Mouse (Mus musculus): ENCODE measurements around the gene Gm10024. TPM values are rescaled to one million over a fixed set of nuclear protein-coding genes. Genes with fewer than 3 reads are reported as not detected.
"Not testable (repeated sequence)": the region's sequence is repeated elsewhere in the genome, so short reads cannot be mapped to it uniquely, and the experiment has no call there.

The Gm10024 gene
- polyA plus RNA-seq, 1 experiment from 2014 or later: not detected

DNA sequence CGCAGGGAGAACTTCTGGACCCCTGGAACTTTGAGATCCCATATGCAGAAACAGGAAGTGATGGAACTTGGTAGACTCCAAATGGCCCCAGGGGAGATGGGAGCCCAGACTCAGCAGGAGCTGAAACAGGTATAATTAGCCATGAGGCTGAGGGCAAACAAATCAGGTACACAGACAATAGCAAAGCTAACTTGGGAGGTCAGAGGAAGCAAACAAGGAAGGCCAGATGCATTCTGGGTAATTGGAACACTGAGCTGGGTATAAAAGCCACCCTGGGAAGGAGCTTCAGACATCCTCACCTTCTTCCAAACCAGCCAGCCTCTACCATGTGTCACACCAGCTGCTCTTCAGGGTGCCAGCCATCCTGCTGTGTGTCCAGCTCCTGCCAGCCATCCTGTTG lies 9.0 kb downstream of the Gm10024 start, which contains the start of gene Krtap12-1:
Krtap12-1 (plus strand) TSS at position 301 of the 400 bp plus-strand sequence.
- 89% methylated on average over 1 of the region's 1 CpGs for WGBS
- not testable (repeated sequence) for DNase-seq (ENCODE audit: low spot score); H3K4me2 ChIP-seq (ENCODE audit: low read length)

DNA sequence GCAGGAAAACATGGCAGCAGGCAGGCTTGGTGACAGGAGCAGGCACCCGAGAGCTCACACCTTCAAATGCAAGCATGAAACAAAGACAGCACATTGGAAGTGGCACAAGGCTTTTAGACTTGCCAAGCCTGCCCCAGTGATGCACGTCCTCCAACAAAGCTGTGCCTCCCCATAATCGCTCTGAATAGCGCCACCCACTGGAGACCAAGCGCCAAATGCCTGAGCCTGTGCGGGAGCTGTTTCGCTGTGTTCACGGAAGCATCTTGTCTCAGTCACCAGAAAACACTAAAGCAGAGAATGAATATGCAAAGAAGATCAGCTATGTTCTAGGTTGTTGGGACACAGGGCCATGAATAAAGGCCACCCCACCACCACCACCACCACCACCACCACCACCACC lies 13.6 kb downstream of the Gm10024 start:
- no peak overlapping the region for H3K9ac ChIP-seq (ENCODE audit: low read length)
- no peak overlapping the region for H3K4me3 ChIP-seq (ENCODE audit: low read depth, low read length)
- H3K36me3 ChIP-seq (ENCODE audit: control insufficient read depth, insufficient read depth, low read length): no peaks in the 10 kb centered on the region
- H3K27ac ChIP-seq (ENCODE audit: low read depth, low read length): no peak overlapping the region
- ATAC-seq (no peak), DNase-seq (ENCODE audit: low spot score) (no peak)
- no peak overlapping the region for H3K4me2 ChIP-seq (ENCODE audit: low read length)
- no peaks in the 10 kb centered on the region for H3K27me3 ChIP-seq (replicated peaks; ENCODE audit: control insufficient read depth, insufficient read depth, low read length)
- H3K4me1 ChIP-seq (ENCODE audit: control insufficient read depth, insufficient read depth, low read length): no peaks in the 10 kb centered on the region
- H3K9me3 ChIP-seq (replicated peaks; ENCODE audit: control insufficient read depth, low read length): no peaks in the 10 kb centered on the region
- WGBS: 77% methylated on average over 8 of the region's 8 CpGs

More for the DNA sequence above, 9.0 kb downstream of the Gm10024 start, which contains the start of gene Krtap12-1:
- not testable (repeated sequence) for ATAC-seq; H3K4me3 ChIP-seq (ENCODE audit: low read depth, low read length); H3K36me3 ChIP-seq (ENCODE audit: control insufficient read depth, insufficient read depth, low read length); H3K9ac ChIP-seq (ENCODE audit: low read length); H3K27ac ChIP-seq (ENCODE audit: low read depth, low read length); H3K9me3 ChIP-seq (replicated peaks; ENCODE audit: control insufficient read depth, low read length); H3K4me1 ChIP-seq (ENCODE audit: control insufficient read depth, insufficient read depth, low read length); H3K27me3 ChIP-seq (replicated peaks; ENCODE audit: control insufficient read depth, insufficient read depth, low read length)

DNA sequence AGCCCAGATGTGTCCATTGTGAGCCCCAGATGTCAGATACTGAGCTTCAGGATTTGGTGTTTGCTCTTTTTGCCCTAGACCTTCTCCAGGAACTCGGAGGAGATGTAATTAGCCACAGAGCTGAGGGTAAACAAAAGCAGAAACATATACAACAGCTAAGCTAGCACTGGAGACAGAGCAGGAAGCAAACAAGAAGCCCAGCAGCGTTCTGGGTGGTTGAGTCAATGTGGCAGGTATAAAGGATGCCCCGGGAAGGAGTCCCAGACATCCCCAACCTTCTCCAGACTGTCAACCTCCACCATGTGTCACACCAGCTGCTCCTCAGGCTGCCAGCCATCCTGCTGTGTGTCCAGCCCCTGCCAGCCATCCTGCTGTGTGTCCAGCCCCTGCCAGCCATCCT lies 14.9 kb downstream of the Gm10024 start, which contains the start of gene Gm10100:
Gm10100 (plus strand) TSS at position 301 of the 400 bp plus-strand sequence.
- WGBS: 33% methylated on average over 3 of the region's 3 CpGs

DNA sequence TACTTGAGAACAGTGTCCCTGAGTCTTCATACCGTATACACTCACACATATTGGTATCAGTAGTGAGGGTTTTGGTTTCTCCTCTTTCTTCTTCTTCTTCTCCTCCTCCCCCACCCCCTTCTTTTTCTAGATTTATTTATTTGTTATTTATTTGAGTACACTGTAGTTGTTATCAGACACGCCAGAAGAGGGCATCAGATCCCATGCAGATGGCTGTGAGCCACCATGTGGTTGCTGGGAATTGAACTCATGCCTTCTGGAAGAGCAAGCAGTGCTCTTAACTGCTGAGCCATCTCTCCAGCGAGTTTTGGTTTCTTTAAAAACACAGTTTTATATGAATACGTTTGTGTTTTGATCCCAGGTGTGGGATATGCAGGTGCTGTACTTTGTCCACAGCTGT lies 17.0 kb downstream of the Gm10024 start:
- H3K36me3 ChIP-seq (ENCODE audit: control insufficient read depth, insufficient read depth, low read length): no peaks in the 10 kb centered on the region
- no peaks in the 10 kb centered on the region for H3K9me3 ChIP-seq (replicated peaks; ENCODE audit: control insufficient read depth, low read length)
- no peaks in the 10 kb centered on the region for H3K27me3 ChIP-seq (replicated peaks; ENCODE audit: control insufficient read depth, insufficient read depth, low read length)
- H3K4me2 ChIP-seq (ENCODE audit: low read length): no peak overlapping the region
- WGBS: 58% methylated on average over 4 of the region's 4 CpGs
- ATAC-seq (no peak), DNase-seq (ENCODE audit: low spot score) (no peak)
- no peak overlapping the region for H3K27ac ChIP-seq (ENCODE audit: low read depth, low read length)
- H3K4me1 ChIP-seq (ENCODE audit: control insufficient read depth, insufficient read depth, low read length): no peaks in the 10 kb centered on the region
- no peak overlapping the region for H3K4me3 ChIP-seq (ENCODE audit: low read depth, low read length)
- no peak overlapping the region for H3K9ac ChIP-seq (ENCODE audit: low read length)

More for the DNA sequence above, 14.9 kb downstream of the Gm10024 start, which contains the start of gene Gm10100:
- Histone ChIP-seq H3K36me3 (ENCODE audit: control insufficient read depth, insufficient read depth, low read length) (no peaks in the 10 kb centered on the region), H3K9ac (ENCODE audit: low read length) (no peak within 1 kb of the TSS), H3K4me2 (ENCODE audit: low read length) (no peak within 1 kb of the TSS), H3K27ac (ENCODE audit: low read depth, low read length) (no peak within 1 kb of the TSS), H3K27me3 (replicated peaks; ENCODE audit: control insufficient read depth, insufficient read depth, low read length) (no peaks in the 10 kb centered on the region), H3K4me3 (ENCODE audit: low read depth, low read length) (no peak within 1 kb of the TSS), H3K4me1 (ENCODE audit: control insufficient read depth, insufficient read depth, low read length) (no peaks in the 10 kb centered on the region), H3K9me3 (replicated peaks; ENCODE audit: control insufficient read depth, low read length) (no peaks in the 10 kb centered on the region)
- DNase-seq (ENCODE audit: low spot score) (no peak), ATAC-seq (no peak)

DNA sequence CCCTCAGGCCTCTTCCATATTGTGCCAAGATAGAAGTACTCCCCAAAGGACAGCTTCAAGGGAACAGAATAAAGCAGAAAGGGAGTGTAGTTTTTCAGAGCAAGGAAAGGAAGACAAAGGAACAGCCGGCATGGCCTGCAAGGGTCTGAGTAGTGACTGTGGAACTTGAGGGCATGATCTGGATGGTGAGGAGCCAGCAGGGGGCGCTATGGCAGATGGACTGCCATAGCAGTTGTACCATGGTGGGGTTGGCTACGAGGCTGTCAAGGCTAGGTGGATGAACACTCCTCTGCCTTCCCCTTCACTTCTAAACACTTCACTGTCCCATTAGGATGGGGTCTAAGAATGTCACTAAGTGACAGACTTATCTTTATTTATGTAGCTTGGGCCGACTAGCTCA lies 18.0 kb downstream of the Gm10024 start:
- Histone ChIP-seq H3K4me1 (ENCODE audit: control insufficient read depth, insufficient read depth, low read length) (no peaks in the 10 kb centered on the region), H3K27me3 (replicated peaks; ENCODE audit: control insufficient read depth, insufficient read depth, low read length) (no peaks in the 10 kb centered on the region), H3K4me3 (ENCODE audit: low read depth, low read length) (no peak overlapping the region), H3K9ac (ENCODE audit: low read length) (no peak overlapping the region), H3K4me2 (ENCODE audit: low read length) (no peak overlapping the region), H3K27ac (ENCODE audit: low read depth, low read length) (no peak overlapping the region), H3K9me3 (replicated peaks; ENCODE audit: control insufficient read depth, low read length) (no peaks in the 10 kb centered on the region), H3K36me3 (ENCODE audit: control insufficient read depth, insufficient read depth, low read length) (no peaks in the 10 kb centered on the region)
- ATAC-seq (no peak), DNase-seq (ENCODE audit: low spot score) (no peak)
- WGBS: 50% methylated on average over 4 of the region's 4 CpGs

DNA sequence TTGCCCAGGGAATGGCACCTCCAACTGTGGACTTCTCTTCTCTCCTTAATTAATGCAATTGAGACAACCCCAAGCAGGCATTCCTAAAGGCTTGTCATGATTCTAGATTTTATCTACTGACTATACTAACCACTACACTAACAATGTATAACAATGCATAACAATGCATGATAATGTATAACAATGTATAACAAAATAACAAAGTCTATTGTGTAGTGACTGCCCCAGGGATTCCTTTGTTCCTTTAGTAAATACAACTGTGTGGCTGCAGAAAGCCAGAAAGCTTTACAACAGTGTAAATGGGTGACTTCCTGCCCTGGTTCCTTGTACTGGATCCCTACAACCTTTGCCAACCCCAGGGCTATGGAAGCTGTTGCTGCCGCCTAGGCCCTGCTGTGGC lies 24.7 kb downstream of the Gm10024 start:
- Histone ChIP-seq H3K27me3 (replicated peaks; ENCODE audit: control insufficient read depth, insufficient read depth, low read length) (no peaks in the 10 kb centered on the region), H3K4me1 (ENCODE audit: control insufficient read depth, insufficient read depth, low read length) (no peaks in the 10 kb centered on the region), H3K36me3 (ENCODE audit: control insufficient read depth, insufficient read depth, low read length) (no peaks in the 10 kb centered on the region), H3K9me3 (replicated peaks; ENCODE audit: control insufficient read depth, low read length) (no peaks in the 10 kb centered on the region), H3K9ac (ENCODE audit: low read length) (no peak overlapping the region), H3K27ac (ENCODE audit: low read depth, low read length) (no peak overlapping the region), H3K4me2 (ENCODE audit: low read length) (no peak overlapping the region), H3K4me3 (ENCODE audit: low read depth, low read length) (no peak overlapping the region)
- 94% methylated on average over 1 of the region's 1 CpGs for WGBS
- DNase-seq (ENCODE audit: low spot score) (no peak), ATAC-seq (no peak)

DNA sequence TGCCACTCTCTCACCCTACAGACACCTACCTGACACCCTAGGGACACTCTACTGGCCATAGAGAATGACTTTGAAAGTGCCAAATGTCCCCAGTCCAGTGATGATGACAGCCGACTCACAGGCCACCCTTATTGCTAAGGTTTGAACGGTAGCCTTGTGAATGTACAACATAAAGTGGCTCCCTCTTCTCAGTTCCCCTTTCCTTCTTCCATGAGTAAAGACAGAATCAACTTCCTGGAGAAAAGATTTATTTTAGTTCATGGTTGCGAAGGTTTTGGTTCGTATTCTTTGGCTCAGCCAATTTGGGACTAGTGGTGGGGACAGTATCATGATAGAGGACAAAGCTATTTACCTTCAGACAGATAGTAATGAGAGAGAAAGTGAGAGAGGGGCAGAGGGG lies 27.7 kb downstream of the Gm10024 start:
- H3K9me3 ChIP-seq (replicated peaks; ENCODE audit: control insufficient read depth, low read length): no peaks in the 10 kb centered on the region
- no peak overlapping the region for H3K4me3 ChIP-seq (ENCODE audit: low read depth, low read length)
- WGBS: 91% methylated on average over 4 of the region's 4 CpGs
- H3K4me2 ChIP-seq (ENCODE audit: low read length): no peak overlapping the region
- H3K36me3 ChIP-seq (ENCODE audit: control insufficient read depth, insufficient read depth, low read length): no peaks in the 10 kb centered on the region
- DNase-seq (ENCODE audit: low spot score) (no peak), ATAC-seq (no peak)
- no peak overlapping the region for H3K27ac ChIP-seq (ENCODE audit: low read depth, low read length)
- H3K9ac ChIP-seq (ENCODE audit: low read length): no peak overlapping the region
- H3K27me3 ChIP-seq (replicated peaks; ENCODE audit: control insufficient read depth, insufficient read depth, low read length): no peaks in the 10 kb centered on the region
- H3K4me1 ChIP-seq (ENCODE audit: control insufficient read depth, insufficient read depth, low read length): no peaks in the 10 kb centered on the region

DNA sequence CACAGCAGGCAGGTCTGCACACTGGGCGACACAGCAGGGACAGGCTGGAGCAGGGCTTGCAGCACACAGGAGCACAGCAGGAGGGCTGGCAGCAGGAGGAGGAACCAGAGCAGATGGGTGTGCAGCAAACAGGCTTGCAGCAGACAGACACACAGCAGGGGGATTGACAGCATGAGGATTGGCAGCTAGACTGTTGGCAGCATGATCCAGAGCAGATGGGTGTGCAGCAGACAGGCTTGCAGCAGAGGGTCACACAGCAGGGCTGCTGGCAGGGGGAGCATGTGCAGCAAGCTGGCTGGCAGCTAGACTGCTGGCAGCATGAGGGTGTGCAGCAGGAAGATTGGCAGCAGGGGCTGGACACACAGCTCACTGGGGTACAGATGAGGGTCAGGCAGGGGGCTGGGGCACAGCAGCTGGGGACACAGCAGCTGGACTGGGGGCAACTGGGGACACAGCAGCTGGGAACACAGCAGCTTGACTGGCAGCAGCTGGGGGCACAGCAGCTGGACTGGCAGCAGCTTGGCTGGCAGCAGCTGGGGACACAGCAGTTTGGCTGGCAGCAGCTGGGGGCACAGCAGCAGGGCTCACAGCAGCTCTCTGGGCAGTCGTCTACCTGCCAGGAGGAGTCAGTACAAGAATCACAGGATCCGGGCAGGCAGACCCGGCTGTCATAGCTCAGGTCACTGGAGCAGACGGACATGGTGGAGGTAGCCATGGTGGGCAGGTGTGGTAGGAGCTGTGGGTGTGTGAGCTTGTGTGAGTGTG lies 30.8 kb downstream of the Gm10024 start, which contains the start of gene Gm18596:
Gm18596 (minus strand) TSS at position 715 of the 765 bp plus-strand sequence.
- not testable (repeated sequence) for H3K27me3 ChIP-seq (replicated peaks; ENCODE audit: control insufficient read depth, insufficient read depth, low read length); H3K4me1 ChIP-seq (ENCODE audit: control insufficient read depth, insufficient read depth, low read length); H3K36me3 ChIP-seq (ENCODE audit: control insufficient read depth, insufficient read depth, low read length); H3K9ac ChIP-seq (ENCODE audit: low read length); ATAC-seq; H3K4me2 ChIP-seq (ENCODE audit: low read length); H3K27ac ChIP-seq (ENCODE audit: low read depth, low read length); H3K4me3 ChIP-seq (ENCODE audit: low read depth, low read length); H3K9me3 ChIP-seq (replicated peaks; ENCODE audit: control insufficient read depth, low read length)
- DNase-seq (ENCODE audit: low spot score): peak; percentile 17
- WGBS: 65% methylated on average over 4 of the region's 5 CpGs

DNA sequence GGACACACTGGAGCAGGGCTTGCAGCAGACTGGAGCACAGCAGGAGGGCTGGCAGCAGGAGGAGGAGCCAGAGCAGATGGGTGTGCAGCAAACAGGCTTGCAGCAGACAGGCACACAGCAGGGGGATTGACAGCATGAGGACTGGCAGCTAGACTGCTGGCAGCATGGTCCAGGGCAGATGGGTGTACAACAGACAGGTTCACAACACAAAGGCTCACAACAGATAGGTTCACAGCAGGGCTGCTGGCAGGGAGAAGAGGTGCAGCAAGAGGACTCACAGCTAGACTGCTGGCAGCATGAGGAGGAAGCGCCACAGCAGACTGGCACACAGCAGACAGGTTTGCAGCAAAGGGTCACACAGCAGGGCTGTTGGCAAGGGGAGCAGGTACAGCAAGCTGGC lies 39.4 kb downstream of the Gm10024 start:
- H3K27me3 ChIP-seq (replicated peaks; ENCODE audit: control insufficient read depth, insufficient read depth, low read length); ATAC-seq; H3K4me2 ChIP-seq (ENCODE audit: low read length); H3K27ac ChIP-seq (ENCODE audit: low read depth, low read length); DNase-seq (ENCODE audit: low spot score); H3K9me3 ChIP-seq (replicated peaks; ENCODE audit: control insufficient read depth, low read length); H3K4me1 ChIP-seq (ENCODE audit: control insufficient read depth, insufficient read depth, low read length); H3K4me3 ChIP-seq (ENCODE audit: low read depth, low read length); H3K36me3 ChIP-seq (ENCODE audit: control insufficient read depth, insufficient read depth, low read length); H3K9ac ChIP-seq (ENCODE audit: low read length): not testable (repeated sequence)
- WGBS: 47% methylated on average over 1 of the region's 1 CpGs

Data from forebrain, embryonic 14.5 days (tissue).